Mouse (Mus musculus) limb, embryonic 12.5 days (tissue): ENCODE results near the gene Gm10354. TPM values are rescaled to one million over a fixed set of nuclear protein-coding genes. Genes with fewer than 3 reads are reported as not detected.
"Not testable (repeated sequence)": the region's sequence is repeated elsewhere in the genome, so short reads cannot be mapped to it uniquely, and the experiment has no call there.

ENCODE experiments used
- ATAC-seq: fragments of 200-750 bp; cut with Nextera tagmentation; 2 replicates; pipeline ENCODE4 v1.8.0; 2017; ENCODE audit warnings: low read depth, moderate TSS enrichment; ENCODE audit not compliant: insufficient number of reproducible peaks, insufficient read depth, low FRiP score, low TSS enrichment
- H3K27ac ChIP-seq: fragments of 300-500 bp; sonication (generic); 2 replicates; pipeline ENCODE4 v1.5.1; 2016; ENCODE audit warnings: mild to moderate bottlenecking, moderate library complexity
- H3K27me3 ChIP-seq: fragments of 300-500 bp; sonication (generic); 2 replicates; pipeline ENCODE4 v1.6.1; 2016; ENCODE audit warnings: mild to moderate bottlenecking, moderate library complexity
- H3K36me3 ChIP-seq: fragments of 300-500 bp; sonication (generic); 2 replicates; pipeline ENCODE4 v1.6.1; 2016; ENCODE audit warnings: mild to moderate bottlenecking, moderate library complexity
- H3K4me1 ChIP-seq: fragments of 300-500 bp; sonication (generic); replicated peaks from 2 replicates; pipeline ENCODE4 v1.6.1; 2016
- H3K4me2 ChIP-seq: fragments of 300-500 bp; sonication (generic); 2 replicates; pipeline ENCODE4 v1.6.1; 2016; ENCODE audit warnings: mild to moderate bottlenecking, moderate library complexity
- H3K4me3 ChIP-seq: fragments of 300-500 bp; sonication (generic); replicated peaks from 2 replicates; pipeline ENCODE4 v1.5.1; 2016; ENCODE audit warnings: mild to moderate bottlenecking
- H3K9ac ChIP-seq: fragments of 300-500 bp; sonication (generic); replicated peaks from 2 replicates; pipeline ENCODE4 v1.6.1; 2016; ENCODE audit warnings: mild to moderate bottlenecking, moderate library complexity
- H3K9me3 ChIP-seq: fragments of 300-500 bp; sonication (generic); 2 replicates; pipeline ENCODE4 v1.6.1; 2016; ENCODE audit warnings: mild to moderate bottlenecking, moderate library complexity
- WGBS: fragments of 180-500 bp; shearing (Covaris S2); methylation state at CpG from one replicate; pipeline ENCODE4 v1.1.7; 2016; 5-methylcytosine and 5-hydroxymethylcytosine counted together
- polyA plus RNA-seq: library from polyadenylated mRNA; unstranded; fragments of >200 nt; fragmentation: Nextera tagmentation; extraction: Ambion mirVana; gene quantifications from 2 replicates; pipeline ENCODE4 v1.2.1, GENCODE M21; 2016

Gene Gm10354
- polyA plus RNA-seq, 1 experiment from 2014 or later, result not detected

DNA sequence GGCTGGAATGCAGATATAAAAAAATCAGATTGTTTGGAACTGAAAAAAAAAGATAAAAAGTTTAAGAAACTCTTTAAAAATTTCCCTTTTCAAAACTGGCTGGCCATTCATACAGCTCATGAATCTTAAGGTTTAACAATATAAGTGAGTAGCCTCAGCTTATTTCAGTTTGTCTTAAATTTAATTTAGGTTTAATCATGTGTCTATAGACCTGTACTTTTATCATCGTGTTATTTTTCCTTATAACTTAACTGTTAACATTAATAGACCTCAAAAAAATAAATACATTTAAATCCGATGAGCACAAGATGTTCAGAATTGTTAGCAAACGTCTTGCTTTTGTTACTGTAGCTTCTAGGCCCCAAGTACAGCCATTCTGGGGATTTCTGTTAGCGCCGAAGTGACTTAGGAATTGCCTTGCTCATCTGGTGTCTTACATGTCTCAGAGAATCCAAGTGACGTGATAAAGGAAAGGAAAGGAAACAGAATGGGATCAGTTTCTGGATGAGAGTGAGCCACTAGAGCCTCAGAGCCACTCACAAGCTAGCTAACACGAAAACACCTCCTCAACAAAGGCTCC is 18.0 kb upstream of the Gm10354 start:
- H3K4me3 ChIP-seq, H3K4me1 ChIP-seq, H3K27me3 ChIP-seq, H3K4me2 ChIP-seq, H3K36me3 ChIP-seq, H3K27ac ChIP-seq, ATAC-seq, H3K9ac ChIP-seq: not testable (repeated sequence)
- peaks cover 29% of the 10 kb centered on the region for H3K9me3 ChIP-seq
- 73% methylated on average over 7 of the region's 7 CpGs for WGBS

DNA sequence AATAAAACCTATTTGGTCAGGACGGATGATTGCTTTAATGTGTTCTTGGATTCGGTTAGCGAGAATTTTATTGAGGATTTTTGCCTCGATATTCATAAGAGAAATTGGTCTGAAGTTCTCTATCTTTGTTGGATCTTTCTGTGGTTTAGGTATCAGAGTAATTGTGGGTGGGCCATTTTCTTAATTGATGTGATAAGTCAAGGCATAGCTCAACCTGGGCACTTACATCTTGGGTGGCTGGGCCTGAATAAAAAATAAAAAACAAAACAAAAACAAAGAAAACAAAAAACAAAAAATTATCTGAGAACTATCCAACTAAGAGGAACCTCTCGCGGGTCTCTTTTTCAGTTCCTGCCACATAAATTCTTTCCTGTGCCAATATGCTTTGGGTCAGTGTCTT is 15.4 kb upstream of the Gm10354 start:
- not testable (repeated sequence) for H3K4me1 ChIP-seq, H3K27ac ChIP-seq, H3K4me2 ChIP-seq, H3K4me3 ChIP-seq, H3K36me3 ChIP-seq, H3K27me3 ChIP-seq, H3K9ac ChIP-seq
- 86% methylated on average over 6 of the region's 6 CpGs for WGBS
- H3K9me3 ChIP-seq, result peaks cover 37% of the 10 kb centered on the region
- ATAC-seq, result peak; percentile 81; the same call in 1 of the 2 replicates

DNA sequence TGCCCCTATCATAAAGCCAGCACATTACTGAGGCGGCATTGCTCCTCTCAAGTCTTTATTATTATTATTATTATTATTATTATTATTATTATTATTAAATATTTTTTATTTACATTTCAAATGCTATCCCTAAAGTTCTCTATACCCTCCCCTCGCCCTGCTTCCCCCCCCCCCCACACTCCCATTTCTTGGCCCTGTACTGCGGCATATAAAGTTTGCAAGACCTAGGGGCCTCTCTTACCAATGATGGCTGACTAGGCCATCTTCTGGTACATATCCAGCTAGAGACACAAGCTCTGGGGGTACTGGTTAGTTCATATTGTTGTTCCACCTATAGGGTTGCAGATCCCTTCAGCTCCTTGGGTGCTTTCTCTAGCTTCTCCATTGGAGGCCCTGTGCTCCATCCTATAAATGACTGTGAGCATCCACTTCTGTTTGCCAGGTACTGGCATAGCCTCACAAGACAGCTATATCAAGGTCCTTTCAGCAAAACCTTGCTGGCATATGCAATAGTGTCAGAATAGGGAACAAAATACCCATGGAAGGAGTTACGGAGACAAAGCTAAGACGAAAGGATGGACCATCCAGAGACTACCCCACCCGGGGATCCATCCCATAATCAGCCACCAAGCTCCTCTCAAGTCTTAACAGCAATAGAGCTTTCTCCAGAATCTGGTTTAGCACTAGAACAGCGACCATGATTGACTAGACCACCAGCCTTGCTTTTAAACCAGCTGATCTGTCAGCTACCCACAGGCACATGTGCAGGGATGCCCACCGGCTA is 11.8 kb upstream of the Gm10354 start:
- not testable (repeated sequence) for H3K27me3 ChIP-seq, H3K9ac ChIP-seq, H3K4me2 ChIP-seq, ATAC-seq, H3K27ac ChIP-seq, H3K4me1 ChIP-seq, H3K36me3 ChIP-seq, H3K4me3 ChIP-seq
- H3K9me3 ChIP-seq, result peaks cover 27% of the 10 kb centered on the region
- WGBS, result 75% methylated on average over 8 of the region's 8 CpGs

DNA sequence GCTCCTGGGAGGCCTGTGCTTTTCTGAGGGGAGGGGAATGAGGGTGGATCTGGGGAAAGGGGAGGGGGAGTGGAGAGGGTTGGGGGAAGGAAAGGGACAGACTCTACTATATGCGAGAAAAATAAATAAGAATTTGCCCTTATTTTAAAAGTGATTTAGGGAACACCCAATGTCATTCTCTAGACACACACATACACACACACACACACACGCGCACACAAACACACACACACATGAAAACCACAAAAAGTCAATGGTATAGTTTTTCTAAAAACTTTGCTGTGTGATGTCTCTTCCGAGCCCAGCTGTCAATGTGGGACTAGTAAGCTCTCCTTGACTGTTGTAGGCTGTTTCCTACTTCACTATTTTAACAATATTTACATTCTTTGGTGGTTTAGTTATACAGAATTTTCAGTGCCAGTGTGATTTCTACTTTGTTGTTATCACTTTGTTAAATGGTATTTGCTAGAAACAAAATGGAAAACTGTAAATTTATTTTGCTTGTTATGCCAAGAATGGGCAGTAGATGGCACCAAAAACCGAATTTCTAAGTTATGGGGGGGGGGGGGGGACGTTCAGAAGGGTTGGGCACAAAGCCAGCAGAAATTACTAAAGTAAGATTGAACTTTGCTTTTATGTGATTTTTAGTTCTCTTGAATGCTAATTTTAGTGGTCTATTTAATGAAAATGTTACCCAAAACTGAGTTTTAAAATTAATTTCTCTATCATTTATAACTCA is 8.1 kb upstream of the Gm10354 start:
- ATAC-seq, result peak; percentile 47; the same call in 1 of the 2 replicates
- 46% methylated on average over 6 of the region's 6 CpGs for whole genome bisulfite sequencing

DNA sequence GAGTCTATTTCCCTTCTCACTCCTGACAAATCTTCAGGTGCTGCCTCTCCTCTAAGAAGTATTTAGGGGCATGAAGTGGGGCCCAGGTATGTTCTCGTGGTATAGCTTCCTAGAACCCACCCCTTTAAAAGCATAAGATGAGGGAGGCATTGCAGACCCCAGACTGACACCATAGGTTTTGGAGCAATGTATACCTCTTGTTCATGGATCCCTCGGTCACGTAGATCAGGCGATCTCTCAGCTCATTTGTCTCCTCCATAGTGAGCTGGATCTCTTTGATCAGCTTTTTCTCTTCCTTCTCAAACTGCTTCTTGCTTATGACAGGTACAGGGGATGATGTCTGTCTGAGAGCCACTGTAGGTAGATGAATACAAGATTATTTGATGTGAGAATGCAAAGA is 1.4 kb downstream of the Gm10354 start:
- H3K4me1 ChIP-seq, H3K4me3 ChIP-seq, H3K27ac ChIP-seq, ATAC-seq, H3K9ac ChIP-seq, H3K36me3 ChIP-seq, H3K27me3 ChIP-seq, H3K4me2 ChIP-seq: not testable (repeated sequence)
- 79% methylated on average over 4 of the region's 4 CpGs for WGBS
- H3K9me3 ChIP-seq, result peaks cover 41% of the 10 kb centered on the region

More for the DNA sequence above, 8.1 kb upstream of the Gm10354 start:
- peaks cover 26% of the 10 kb centered on the region for H3K9me3 ChIP-seq
- not testable (repeated sequence) for H3K36me3 ChIP-seq, H3K4me1 ChIP-seq, H3K4me3 ChIP-seq, H3K27ac ChIP-seq, H3K9ac ChIP-seq, H3K4me2 ChIP-seq, H3K27me3 ChIP-seq

DNA sequence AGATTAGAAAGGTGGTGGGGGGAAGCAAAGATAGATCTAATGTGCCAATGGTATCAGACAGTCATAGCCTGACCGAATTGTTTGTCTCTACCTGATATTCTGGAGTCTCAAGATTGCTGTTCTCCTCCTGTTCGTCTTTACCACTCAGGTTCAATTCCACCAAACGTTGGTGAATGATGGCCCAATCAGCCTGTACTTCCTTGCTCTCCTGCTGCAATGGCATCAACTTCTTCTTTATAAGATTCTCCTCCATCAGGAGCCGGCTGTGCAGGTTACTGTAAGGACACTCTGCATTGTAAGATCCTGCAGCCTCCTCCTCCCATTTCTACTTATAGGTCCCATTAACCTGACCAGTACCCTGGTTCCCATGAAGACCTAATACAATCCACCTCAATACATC is 3.4 kb downstream of the Gm10354 start:
- 72% methylated on average over 4 of the region's 4 CpGs for WGBS
- H3K4me1 ChIP-seq, H3K4me3 ChIP-seq, H3K9ac ChIP-seq, H3K4me2 ChIP-seq, ATAC-seq, H3K27me3 ChIP-seq, H3K27ac ChIP-seq, H3K36me3 ChIP-seq: not testable (repeated sequence)
- peaks cover 40% of the 10 kb centered on the region for H3K9me3 ChIP-seq

DNA sequence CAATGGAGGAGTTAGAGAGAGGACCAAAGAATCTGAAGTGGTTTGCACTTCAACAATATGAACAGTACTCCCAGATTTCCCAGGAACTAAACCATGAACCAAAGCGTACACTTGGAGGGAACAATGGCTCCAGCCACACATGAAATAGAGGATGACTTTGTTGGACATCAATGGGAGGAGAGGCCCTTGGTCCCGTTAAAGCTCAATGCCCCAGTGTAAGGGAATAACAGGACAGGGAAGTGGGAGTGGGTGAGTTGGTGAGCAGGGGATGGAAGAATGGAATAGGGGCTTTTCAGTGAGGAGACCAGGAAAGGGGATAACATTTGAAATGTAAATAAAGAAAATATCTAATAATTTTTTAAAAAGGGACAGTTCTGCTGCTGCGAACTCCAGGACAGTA is 5.9 kb downstream of the Gm10354 start:
- not testable (repeated sequence) for H3K27ac ChIP-seq, H3K4me2 ChIP-seq, H3K27me3 ChIP-seq, H3K4me1 ChIP-seq, ATAC-seq, H3K9ac ChIP-seq, H3K36me3 ChIP-seq, H3K4me3 ChIP-seq
- WGBS, result 76% methylated on average over 3 of the region's 3 CpGs
- H3K9me3 ChIP-seq, result peaks cover 27% of the 10 kb centered on the region

DNA sequence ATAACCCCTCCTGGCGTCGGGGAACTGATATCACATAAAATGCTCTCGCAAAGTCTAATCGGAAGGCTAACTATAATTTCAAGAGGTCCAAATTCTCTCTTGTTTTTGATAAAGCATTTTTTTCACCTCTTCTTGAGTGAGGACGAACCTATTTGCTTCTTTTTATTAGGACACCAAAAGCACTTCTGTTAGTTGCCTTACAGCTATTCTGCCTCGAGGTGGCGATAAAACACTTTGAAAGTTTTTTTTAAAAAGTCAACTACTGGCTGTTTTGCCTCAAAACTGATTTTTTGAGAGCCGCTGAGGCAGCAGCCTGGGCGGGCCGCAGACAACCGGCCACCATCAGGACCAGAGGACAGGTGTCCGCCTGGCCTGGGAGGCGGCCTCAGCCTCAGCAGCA is 14.9 kb downstream of the Gm10354 start:
- not testable (repeated sequence) for H3K27ac ChIP-seq, H3K4me1 ChIP-seq, H3K4me3 ChIP-seq, H3K9ac ChIP-seq, H3K27me3 ChIP-seq, H3K36me3 ChIP-seq, ATAC-seq, H3K4me2 ChIP-seq
- peaks cover 20% of the 10 kb centered on the region for H3K9me3 ChIP-seq
- 80% methylated on average over 13 of the region's 13 CpGs for WGBS

DNA sequence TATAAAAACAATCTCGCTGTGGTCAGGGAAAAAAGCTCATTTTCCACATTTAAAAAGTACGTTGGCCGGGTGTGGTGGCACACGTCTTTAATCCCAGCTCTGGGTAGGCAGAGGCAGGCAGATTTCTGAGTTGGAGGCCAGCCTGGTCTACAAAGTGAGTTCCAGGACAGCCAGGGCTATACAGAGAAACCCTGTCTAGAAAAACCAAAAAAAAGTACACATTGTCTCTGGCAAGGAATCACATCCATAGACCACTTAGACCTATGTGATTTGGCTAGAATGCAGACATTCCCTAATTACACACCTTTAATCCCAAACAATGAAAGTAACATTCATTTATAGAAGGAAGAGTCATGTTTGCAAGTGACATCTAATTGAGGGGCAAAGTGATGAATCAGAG is 17.2 kb downstream of the Gm10354 start:
- H3K4me1 ChIP-seq, H3K27me3 ChIP-seq, H3K36me3 ChIP-seq, H3K4me3 ChIP-seq, H3K9ac ChIP-seq, H3K4me2 ChIP-seq, H3K27ac ChIP-seq, ATAC-seq: not testable (repeated sequence)
- WGBS, result 83% methylated on average over 4 of the region's 4 CpGs
- peaks cover 25% of the 10 kb centered on the region for H3K9me3 ChIP-seq

DNA sequence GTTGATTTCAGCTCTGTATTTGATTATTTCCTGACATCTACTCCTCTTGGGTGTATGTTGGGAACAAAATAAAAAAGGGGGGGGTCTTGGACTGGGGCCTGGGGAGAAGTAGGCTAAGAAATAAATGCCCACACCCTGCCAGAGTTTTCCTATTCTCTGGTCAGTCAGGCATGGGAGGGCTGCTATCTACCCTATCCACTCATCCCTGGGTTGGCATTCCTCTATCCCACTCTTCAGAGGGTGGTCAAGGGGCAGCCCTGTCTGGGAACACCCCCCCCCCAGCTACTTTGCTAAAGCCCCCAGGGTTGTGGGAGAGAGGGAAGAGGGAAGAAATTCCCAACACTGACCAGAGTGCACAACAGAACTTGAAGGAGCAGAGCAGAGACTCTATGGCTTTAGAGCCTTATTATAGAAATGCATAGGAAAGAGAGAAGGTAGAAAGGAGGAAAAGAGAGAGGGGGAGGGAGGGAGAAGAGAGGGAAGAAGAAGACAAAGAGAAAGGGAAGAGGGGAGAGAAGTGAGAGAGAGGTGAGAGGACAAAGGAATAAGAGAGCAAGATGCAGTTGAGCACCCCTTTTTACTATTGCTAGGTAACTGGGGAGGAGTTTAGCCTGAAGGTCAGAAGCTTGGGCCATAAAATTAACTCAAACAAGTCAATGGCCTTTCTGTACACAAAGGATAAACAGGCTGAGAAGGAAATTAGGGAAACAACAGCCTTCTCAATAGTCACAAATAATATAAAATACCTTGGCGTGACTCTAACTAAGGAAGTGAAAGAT is 22.6 kb downstream of the Gm10354 start:
- 75% methylated on average over 1 of the region's 1 CpGs for WGBS
- H3K27me3 ChIP-seq, H3K27ac ChIP-seq, H3K9ac ChIP-seq, H3K36me3 ChIP-seq, H3K4me1 ChIP-seq, H3K4me3 ChIP-seq, ATAC-seq, H3K4me2 ChIP-seq: not testable (repeated sequence)
- H3K9me3 ChIP-seq, result peaks cover 25% of the 10 kb centered on the region

DNA sequence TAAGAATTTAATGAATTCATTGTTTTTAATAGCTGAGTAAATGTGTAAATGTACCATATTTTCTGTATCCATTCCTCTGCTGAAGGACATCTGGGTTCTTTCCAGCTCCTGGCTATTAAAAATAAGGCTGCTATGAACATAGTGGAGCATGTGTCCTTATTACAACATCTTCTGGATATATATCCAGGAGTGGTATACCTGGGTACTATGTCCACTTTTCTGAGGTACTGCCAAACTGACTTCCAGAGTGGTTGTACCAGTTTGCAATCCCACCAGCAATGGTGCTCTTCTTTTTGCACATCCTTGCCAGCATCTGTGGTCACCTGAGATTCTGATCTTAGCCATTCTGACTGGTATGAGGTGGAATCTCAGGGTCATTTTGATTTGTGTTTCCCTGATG is 25.1 kb downstream of the Gm10354 start:
- ATAC-seq, H3K36me3 ChIP-seq, H3K27ac ChIP-seq, H3K4me1 ChIP-seq, H3K9ac ChIP-seq, H3K4me3 ChIP-seq, H3K27me3 ChIP-seq, H3K4me2 ChIP-seq: not testable (repeated sequence)
- peaks cover 27% of the 10 kb centered on the region for H3K9me3 ChIP-seq
